9 mouse cellular contexts compared by ENCODE assay signal in genomic region chr2:80639864-80640263, GRCm38 (mm10). TPM values are rescaled to one million over a fixed set of nuclear protein-coding genes. Genes with fewer than 3 reads are reported as not detected.
DNase-seq lines count a peak whose midpoint lies in the region; ATAC-seq lines count a peak whose summit lies in the region.
"Had no signal": no experiment of that assay in that cellular context is flagged by ENCODE, and none has a peak within 500 bp of the region (broad histone marks: within the 10 kb centered on the region; RNA-seq: fewer than 3 reads in every experiment).

No protein-coding gene starts in this region.

- peaks cover 20% of the 10 kb centered on the region; the same call in 1 of the 2 replicates for H3K36me3 ChIP-seq in kidney, embryonic 14.5 days (ENCODE audit: control insufficient read depth, insufficient read depth, low read length)
- peaks cover 18% of the 10 kb centered on the region; the same call in 1 of the 2 replicates for H3K36me3 ChIP-seq in hindbrain, embryonic 15.5 days
- peaks cover 19% of the 10 kb centered on the region for H3K36me3 ChIP-seq in midbrain, embryonic 12.5 days

- 68% methylated on average over 3 of the region's 3 CpGs for WGBS in kidney, embryonic 14.5 days
- 65% methylated on average over 3 of the region's 3 CpGs for WGBS in hindbrain, embryonic 15.5 days
- 75% methylated on average over 3 of the region's 3 CpGs for WGBS in midbrain, embryonic 12.5 days

- no peak overlapping the region for H3K27ac ChIP-seq in kidney, embryonic 14.5 days (ENCODE audit: low read depth, low read length)
- H3K27ac ChIP-seq in hindbrain, embryonic 15.5 days (replicated peaks) = no peak overlapping the region
- no peak overlapping the region for H3K27ac ChIP-seq in midbrain, embryonic 12.5 days (replicated peaks)

- H3K4me3 ChIP-seq in kidney, embryonic 14.5 days (ENCODE audit: low read length) = peak overlapping the region; percentile 67
- no peak overlapping the region; the same call in 1 of the 2 replicates for H3K4me3 ChIP-seq in hindbrain, embryonic 15.5 days
- H3K4me3 ChIP-seq in midbrain, embryonic 12.5 days = 0 out of 2 replicates have a peak overlapping the region, but pooled peaks have one; percentile 5

- ATAC-seq in kidney, embryonic 14.5 days (ENCODE audit: low FRiP score, low TSS enrichment) = no peak
- no peak for ATAC-seq in hindbrain, embryonic 15.5 days (ENCODE audit: low FRiP score, low read depth)
- no peak for ATAC-seq in midbrain, embryonic 12.5 days (ENCODE audit: low FRiP score, low read depth)

- H3K4me2 ChIP-seq in kidney, embryonic 14.5 days (replicated peaks; ENCODE audit: low read depth, low read length) = peak overlapping the region; percentile 49
- H3K4me2 ChIP-seq in hindbrain, embryonic 15.5 days = peak overlapping the region; percentile 67
- H3K4me2 ChIP-seq in midbrain, embryonic 12.5 days (replicated peaks) = peak overlapping the region; percentile 66

- H3K9me3 ChIP-seq in kidney, embryonic 14.5 days (ENCODE audit: control insufficient read depth, low read length) = no peaks in the 10 kb centered on the region
- H3K9me3 ChIP-seq in hindbrain, embryonic 15.5 days = no peaks in the 10 kb centered on the region
- H3K9me3 ChIP-seq in midbrain, embryonic 12.5 days = no peaks in the 10 kb centered on the region

- H3K9ac ChIP-seq in kidney, embryonic 14.5 days (ENCODE audit: low read depth, low read length) = no peak overlapping the region
- H3K9ac ChIP-seq in hindbrain, embryonic 15.5 days = no peak overlapping the region
- no peak overlapping the region for H3K9ac ChIP-seq in midbrain, embryonic 12.5 days (replicated peaks)

- no peak for DNase-seq in kidney, postnatal 25 days
- peak; percentile 14 for DNase-seq in NIH3T3 (ENCODE audit: low read depth)
- no peak for DNase-seq in right cerebral cortex, postnatal 4 days
- DNase-seq in layer of hippocampus, postnatal 36 days = no peak
- no peak for DNase-seq in yolk sac, embryonic 10.5 days (ENCODE audit: low spot score)
- DNase-seq: layer of hippocampus, adult 9-11 months had no signal

- 0 out of 2 replicates have a peak, but pooled peaks cover 4% of the 10 kb centered on the region for H3K4me1 ChIP-seq in kidney, embryonic 14.5 days (ENCODE audit: control insufficient read depth, insufficient read depth, low read length)
- H3K4me1 ChIP-seq in hindbrain, embryonic 15.5 days (replicated peaks) = peaks cover 9% of the 10 kb centered on the region
- H3K4me1 ChIP-seq in midbrain, embryonic 12.5 days = peaks cover 5% of the 10 kb centered on the region

- no peaks in the 10 kb centered on the region for H3K27me3 ChIP-seq in kidney, embryonic 14.5 days (ENCODE audit: control insufficient read depth, insufficient read depth, low read length)
- H3K27me3 ChIP-seq in hindbrain, embryonic 15.5 days = no peaks in the 10 kb centered on the region
- no peaks in the 10 kb centered on the region for H3K27me3 ChIP-seq in midbrain, embryonic 12.5 days

RNA-seq across cellular contexts. Expression of gene Nup35, which starts 22.8 kb away (rescaled TPM):
- polyA plus RNA-seq in kidney, embryonic 14.5 days (2014; fragmentation: Nextera tagmentation; extraction: Ambion mirVana) = 52.9 and 61.7 TPM in 2 replicates
- polyA plus RNA-seq in hindbrain, embryonic 15.5 days (2015; fragmentation: Nextera tagmentation; extraction: Ambion mirVana) = 52.5 and 53.7 TPM in 2 replicates
- polyA plus RNA-seq in midbrain, embryonic 12.5 days (2016; fragmentation: Nextera tagmentation; extraction: Ambion mirVana) = 55.9 and 63.6 TPM in 2 replicates
- 10 to 100 TPM; 17.4 to 21.2 TPM for total RNA-seq in layer of hippocampus, postnatal 36 days (2021)

RNA-seq across cellular contexts. Expression of gene Dusp19, which starts 23.0 kb away (rescaled TPM):
- 17.1 and 20.5 TPM in 2 replicates for polyA plus RNA-seq in kidney, embryonic 14.5 days (2014; fragmentation: Nextera tagmentation; extraction: Ambion mirVana)
- polyA plus RNA-seq in hindbrain, embryonic 15.5 days (2015; fragmentation: Nextera tagmentation; extraction: Ambion mirVana) = 16.1 and 16.2 TPM in 2 replicates
- polyA plus RNA-seq in midbrain, embryonic 12.5 days (2016; fragmentation: Nextera tagmentation; extraction: Ambion mirVana) = 19.0 and 19.7 TPM in 2 replicates
- 10 to 100 TPM; 30.4 to 32.5 TPM for total RNA-seq in layer of hippocampus, postnatal 36 days (2021)

RNA-seq across cellular contexts. Expression of gene Nckap1, which starts 58.7 kb away (rescaled TPM):
- polyA plus RNA-seq in kidney, embryonic 14.5 days (2014; fragmentation: Nextera tagmentation; extraction: Ambion mirVana) = 48.4 and 71.4 TPM in 2 replicates
- 101 and 104 TPM in 2 replicates for polyA plus RNA-seq in hindbrain, embryonic 15.5 days (2015; fragmentation: Nextera tagmentation; extraction: Ambion mirVana)
- 100 and 110 TPM in 2 replicates for polyA plus RNA-seq in midbrain, embryonic 12.5 days (2016; fragmentation: Nextera tagmentation; extraction: Ambion mirVana)
- total RNA-seq in layer of hippocampus, postnatal 36 days (2021) = 100 to 1,000 TPM; 562 to 572 TPM
